Mouse (Mus musculus) thymus, postnatal 10 days (tissue): ENCODE results near the gene Ada.

Experiments
- DNase-seq, 2 experiments: peaks; one replicate each; pipeline ENCODE4 v3.0.0; 2021; ENCODE audit warnings: low spot score in 2 of 2

The Ada gene

DNA sequence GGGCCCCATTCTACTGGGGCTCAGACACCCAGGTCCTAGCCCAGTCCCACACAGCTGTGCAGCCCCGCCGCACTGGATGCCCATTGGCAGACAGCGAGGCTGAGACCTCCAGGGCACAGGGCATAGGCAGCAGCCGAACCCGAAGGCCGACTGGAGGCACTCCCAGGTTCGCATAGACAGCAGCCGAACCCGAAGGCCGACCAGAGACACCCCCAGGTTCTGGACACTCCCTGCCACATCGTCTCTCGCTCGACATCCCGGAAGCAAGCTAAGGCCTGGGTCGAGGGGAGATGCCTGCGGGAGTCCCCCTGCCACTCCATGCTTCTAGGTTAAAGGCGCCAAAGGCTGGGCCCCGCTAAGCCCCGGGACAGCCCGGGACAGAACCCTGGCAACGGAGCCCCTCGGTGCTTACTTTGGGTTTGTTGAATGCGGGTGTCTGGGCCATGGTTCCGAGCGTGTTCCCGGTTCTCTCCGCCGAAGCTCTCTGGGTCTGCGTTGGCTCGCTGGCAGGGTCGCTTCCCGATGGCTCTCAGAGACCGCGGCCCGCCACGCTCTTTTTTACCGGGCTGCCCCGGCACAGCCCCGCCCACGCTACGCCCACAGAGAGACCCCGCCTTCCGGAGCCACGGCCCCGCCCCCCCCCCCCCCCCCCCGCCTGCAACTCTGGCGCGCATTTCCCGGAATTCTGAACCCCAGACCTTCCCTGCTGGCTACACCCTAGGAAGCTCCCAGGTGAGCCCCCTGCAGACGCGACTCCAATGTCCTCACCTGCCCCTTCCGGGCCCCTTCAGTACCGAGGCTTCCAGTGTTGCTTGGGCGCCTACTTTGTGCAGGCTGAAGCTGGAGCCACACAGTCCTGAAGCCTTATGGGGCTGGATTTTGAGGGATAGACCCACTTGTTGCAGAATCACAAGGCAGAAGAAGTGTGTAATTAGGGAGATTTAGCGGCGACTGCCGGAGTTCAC lies at the start of gene Ada:
TSS of gene Ada (minus strand) at position 593 of the 965 bp plus-strand sequence.
- DNase-seq: peak; percentile 52 to 79

DNA sequence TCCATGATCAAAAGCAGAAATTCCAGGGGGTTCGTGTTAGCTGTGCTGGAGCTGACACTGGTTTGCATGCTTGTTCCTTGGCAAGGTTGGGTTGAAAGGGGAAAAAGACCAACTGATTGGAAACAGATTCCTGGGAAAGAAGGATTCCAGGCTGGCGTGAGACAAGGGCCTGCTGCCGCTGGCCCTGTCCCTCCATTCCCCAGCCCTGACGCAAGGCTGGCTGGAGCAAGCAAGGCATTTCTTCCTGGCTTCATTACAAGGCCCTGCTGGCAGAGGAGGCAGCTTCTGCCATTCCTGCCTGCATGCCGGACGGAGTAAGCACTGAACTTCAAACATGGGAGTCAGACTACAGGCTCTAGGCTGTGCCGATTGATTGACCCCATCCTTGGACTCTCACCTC lies 48.4 kb upstream of the Ada start:
- DNase-seq: no peak

- peak; percentile 16 to 49 for DNase-seq
Observed at GRCm38 (mm10) chr2:163788484-163788883, 38.4 kb upstream of the Ada start.

- DNase-seq: peak in 1 of 2 experiments; percentile 62
Observed at GRCm38 (mm10) chr2:163787709-163788108, 37.7 kb upstream of the Ada start.

DNA sequence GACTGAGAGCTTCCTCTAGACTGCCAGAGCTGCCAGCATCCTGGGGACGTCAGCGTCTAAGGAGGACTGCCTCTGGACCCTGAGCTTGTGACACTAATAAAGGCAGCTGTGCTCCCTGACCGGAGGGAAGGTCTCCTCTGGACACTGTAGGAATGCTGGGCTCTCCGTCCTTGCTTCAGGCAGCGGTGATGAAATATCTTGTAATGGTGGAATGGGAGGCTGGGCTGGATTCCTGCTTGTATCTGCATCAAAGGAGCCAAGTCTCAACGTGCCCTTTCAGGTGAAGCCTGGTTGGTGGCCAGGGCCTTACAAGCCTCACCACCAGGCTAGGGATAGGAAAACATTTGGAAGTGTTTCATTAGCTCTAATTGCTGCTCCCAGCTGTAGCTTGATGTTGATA lies 37.0 kb upstream of the Ada start:
- DNase-seq: no peak

- DNase-seq: no peak
Observed at GRCm38 (mm10) chr2:163783901-163784300, 33.9 kb upstream of the Ada start.

DNA sequence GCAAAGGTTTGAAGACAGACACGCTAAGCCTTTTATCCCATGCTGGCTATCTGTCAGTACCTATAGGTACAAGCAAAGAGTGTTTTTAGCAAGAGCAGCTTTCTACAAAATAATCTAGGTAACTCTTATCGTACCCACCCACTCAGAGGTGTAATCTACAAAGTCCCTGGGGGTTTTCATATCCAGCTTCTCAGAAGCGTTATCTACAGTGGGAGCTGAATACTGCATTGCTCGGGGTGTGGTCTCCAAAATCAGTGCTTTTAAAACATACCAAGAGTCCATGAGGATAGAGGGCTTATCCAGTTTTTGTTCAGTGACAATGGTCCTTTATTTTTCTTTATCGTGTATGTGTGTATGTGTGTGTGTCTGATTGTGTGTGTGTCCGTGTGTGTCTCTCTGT lies 33.3 kb upstream of the Ada start:
- DNase-seq: no peak

GRCm38 (mm10) chr2:163778896-163779295 lies 28.9 kb upstream of the Ada start:
- no peak for DNase-seq

DNA sequence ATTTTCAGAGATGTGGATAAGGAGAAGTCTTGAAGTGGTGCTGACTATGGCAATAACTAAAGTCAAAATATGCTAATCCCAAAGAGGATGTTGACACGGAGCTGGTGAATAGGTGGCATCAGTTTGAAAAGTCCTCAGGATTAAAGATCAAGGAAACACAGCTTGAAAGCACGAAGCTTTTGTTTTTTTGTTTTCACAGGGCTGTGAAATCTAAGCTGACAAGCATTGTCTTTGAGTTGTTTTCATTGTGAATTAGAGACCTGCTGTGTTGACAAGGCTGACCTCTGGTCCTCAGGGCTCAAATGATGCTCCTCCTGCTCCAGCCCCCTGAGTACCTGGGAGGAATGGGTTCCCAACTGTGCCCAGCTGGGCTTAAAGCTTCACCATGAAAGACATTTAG lies 27.0 kb upstream of the Ada start:
- no peak for DNase-seq

DNA sequence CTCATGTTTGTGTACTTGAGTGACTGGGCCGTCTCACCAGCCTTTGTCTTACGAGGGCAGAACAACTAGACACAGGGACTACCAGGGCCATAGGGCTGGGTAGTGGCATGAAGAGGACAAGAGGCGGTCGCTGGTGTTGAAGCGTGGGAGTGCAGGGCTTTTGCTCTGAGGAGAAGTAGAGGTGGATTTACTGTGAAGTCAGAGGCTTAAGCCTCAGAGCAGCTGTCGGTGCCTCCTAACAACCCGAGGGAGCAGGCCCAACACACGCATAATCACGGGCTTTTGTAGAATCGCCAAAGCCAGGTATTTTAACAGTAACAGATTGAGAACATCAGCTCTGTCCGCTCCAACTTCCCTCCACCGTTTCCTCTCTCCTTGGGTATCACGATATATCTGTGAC lies 26.6 kb upstream of the Ada start:
- no peak for DNase-seq

DNA sequence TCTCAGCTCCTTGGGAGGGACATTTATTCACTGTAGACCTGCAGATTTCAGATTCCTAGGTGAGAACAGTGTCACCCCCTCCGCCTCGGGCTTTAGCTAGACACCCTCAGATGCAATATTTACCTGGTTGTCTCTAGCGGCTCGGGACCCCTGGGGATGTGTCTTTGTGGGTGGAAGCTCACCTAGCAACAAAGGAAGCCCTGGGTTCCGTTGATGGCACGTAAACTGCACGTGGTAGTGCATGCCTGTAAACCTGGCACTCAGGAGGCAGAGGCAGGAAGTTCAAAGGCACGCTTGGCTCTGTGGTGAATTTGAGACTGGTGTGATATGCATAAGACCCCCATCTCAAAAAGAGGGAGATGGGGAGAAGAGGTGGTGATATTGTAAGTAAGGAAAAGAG lies 20.7 kb upstream of the Ada start:
- no peak for DNase-seq

GRCm38 (mm10) chr2:163766890-163767289 lies 16.9 kb upstream of the Ada start:
- DNase-seq: no peak

- DNase-seq: no peak
Observed at GRCm38 (mm10) chr2:163766261-163766660, 16.2 kb upstream of the Ada start.

DNA sequence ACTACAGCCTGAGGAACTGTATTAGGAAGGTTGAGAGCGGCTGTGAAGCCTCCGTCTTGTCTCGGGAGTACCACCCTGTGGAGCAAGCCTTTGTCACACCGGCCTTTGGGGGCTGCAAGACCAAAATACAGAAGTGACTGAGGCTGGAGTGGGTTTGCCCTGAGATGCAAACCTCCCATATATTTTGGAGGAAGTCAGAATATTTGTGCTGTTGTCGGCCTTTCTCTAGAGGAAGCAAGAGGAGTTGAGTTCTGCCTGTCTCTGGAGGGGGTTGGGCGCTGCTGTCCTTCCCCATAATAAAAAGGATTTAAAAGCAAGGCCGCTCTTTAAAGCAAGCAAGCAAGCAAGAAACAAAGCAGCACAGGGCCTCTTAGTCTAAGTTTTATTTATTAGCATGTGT lies 11.4 kb upstream of the Ada start:
- DNase-seq: no peak

DNA sequence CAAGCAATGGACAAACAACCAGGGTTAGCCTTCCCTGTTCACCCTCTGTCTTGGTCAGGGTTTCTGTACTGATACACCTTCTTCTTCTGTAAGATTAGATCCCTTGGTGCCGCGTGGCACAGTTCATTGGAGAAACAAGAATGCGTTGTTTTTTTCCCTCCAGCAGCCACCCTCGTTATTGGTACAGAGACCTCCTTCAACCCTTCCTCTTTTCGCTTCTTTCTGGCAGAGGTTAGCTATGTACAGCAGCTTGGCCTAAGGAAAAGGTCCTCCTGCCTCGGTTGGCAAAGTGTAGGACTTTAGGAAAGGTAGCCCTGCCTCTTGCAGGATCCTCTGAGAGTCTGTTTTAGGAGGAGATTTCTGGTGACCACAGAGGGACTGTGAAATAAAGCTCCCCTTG lies 10.6 kb upstream of the Ada start:
- DNase-seq: no peak

DNA sequence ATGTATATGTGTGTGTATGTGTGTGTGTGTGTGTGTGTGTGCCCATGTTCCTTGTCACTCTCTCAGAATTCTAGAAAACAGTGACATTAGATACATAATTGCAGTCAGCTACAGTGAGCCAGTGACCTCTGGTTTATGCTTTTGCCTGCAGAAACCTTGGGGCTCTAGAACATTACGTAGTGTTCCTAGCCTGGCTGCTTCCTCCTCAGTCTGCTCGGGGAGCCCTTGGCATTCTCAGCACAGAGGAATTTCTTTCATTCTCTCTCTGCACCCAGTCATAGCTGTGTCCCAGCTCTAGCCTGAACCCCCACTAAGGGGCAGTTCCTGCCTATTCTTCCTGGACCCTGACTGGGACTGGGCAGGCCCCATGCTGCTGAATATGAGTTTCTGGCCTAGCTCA lies 8.1 kb upstream of the Ada start:
- no peak for DNase-seq

DNA sequence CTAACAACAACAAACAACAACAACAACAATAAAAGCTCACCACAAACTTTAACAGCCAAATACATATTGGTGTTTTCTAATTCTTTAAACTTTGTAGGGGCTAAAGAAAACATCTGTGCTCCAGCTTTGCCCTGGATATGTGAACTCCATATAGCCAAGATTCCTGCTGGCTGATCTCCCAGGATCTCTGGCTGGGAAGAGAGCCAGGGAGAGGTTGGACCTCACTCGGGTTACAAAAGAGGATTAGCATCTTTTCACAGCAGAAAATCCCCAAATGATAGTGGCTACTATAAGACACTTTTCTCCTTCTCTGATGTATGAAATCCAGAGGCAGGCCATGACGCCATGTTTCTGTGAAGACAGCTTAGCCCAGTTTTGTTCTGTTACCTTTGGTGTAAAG lies 6.7 kb upstream of the Ada start:
- no peak for DNase-seq

DNA sequence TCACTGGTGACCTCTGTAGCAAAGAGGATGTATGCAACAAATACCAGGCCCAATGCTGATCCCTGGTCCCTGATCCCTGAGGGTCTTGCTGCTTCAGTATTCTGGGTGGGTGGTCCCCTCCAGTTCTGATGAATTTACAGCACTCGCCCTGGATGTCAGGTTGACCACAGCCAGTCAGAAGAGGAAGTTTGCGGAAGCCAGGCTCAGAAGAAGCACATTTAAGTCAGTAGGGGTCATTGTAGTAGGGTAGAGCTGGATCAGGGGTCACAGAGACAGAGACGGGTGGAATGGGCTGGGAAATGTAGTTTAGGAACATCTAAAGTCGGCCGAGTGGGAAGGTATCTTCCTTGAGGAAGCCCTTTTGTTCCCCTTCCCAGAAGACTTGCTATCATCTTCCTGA lies 4.2 kb upstream of the Ada start:
- DNase-seq: no peak

- DNase-seq: peak; percentile 76 to 86
Observed at GRCm38 (mm10) chr2:163744801-163745570, 5.1 kb downstream of the Ada start.

DNA sequence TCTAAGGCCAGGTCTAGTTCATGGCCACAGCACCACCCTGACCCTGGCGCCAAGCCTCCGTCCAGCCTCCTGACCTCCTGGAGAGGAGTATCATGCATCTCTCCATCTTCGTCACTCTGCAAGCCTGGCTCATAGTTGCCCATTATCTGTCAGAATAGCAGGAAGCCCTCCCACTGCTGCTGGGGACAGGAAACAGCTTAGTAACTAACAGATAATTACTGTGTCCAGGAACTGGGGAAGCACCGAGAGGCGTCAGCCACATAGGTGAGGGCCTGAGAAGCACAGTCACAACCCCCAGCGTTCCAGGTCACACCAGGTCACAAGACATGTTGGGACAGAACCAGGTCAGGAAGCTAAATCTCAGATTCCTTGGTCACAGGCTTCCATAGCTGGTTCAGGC lies 6.7 kb downstream of the Ada start:
- no peak for DNase-seq

- no peak for DNase-seq
Observed at GRCm38 (mm10) chr2:163742656-163743055, 7.4 kb downstream of the Ada start.

GRCm38 (mm10) chr2:163735980-163736379 lies 14.1 kb downstream of the Ada start:
- DNase-seq: no peak

- no peak for DNase-seq
Observed at GRCm38 (mm10) chr2:163735163-163735562, 14.9 kb downstream of the Ada start.
